Mouse (Mus musculus) kidney, adult 2 months (tissue): ENCODE results near the gene Mocs2.

Experiments used
- CTCF ChIP-seq: fragments of 200-500 bp; conservative IDR thresholded peaks from 2 replicates; pipeline ENCODE4 v1.5.1; 2011; ENCODE audit warnings: low read depth, mild to moderate bottlenecking, control low read depth, low read length, moderate library complexity, mixed read lengths; ENCODE audit not compliant: insufficient read depth, insufficient read length
- POLR2A ChIP-seq: fragments of 200-500 bp; IDR thresholded peaks from one replicate; pipeline ENCODE4 v1.6.1; 2011; ENCODE audit warnings: low read depth, low read length, control low read depth

GRCm38 (mm10) chr13:114854023-114854422, 36.0 kb downstream of the Mocs2 start:
- no peak for TF ChIP-seq CTCF
- no peak for TF ChIP-seq POLR2A
